Mouse (Mus musculus): ENCODE data around the gene Zmynd11.

DNA sequence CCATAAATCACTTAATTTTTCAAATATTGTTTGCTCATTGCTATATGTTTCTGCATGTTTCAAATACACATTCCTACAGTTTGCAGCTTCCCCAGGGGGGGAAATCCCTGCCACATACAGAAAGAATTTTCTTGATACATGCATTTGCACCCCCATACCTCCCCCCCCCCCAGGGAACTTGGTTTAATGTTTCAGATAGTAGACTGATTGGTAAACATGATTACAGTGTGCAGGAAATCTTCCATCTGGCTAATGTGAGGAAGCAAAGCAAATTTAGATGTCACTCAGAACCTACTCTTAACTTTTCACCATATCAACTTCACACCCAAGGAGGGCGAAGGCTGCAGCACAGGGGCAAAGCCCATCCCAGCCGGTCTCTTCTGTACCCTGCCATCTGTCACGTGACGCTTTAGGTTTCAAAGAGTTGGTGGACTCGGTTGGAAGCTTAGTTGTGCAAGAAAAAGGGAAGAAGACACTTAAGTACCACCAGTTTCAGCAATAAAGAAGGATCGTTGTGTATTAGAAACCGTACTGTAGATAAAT is 97.1 kb downstream of the Zmynd11 start:
- TF ChIP-seq CTCF (IDR thresholded peaks at IDR 0.05; ENCODE audit: borderline replicate concordance, control insufficient read depth, extremely low read depth, insufficient read depth, low read length, poor library complexity): no peak
- no peak for TF ChIP-seq POLR2A (IDR thresholded peaks at IDR 0.05; ENCODE audit: control insufficient read depth, extremely low read depth, insufficient read depth, low read length, poor library complexity)
